Mouse (Mus musculus): ENCODE measurements at regions not wholly inside any gene's neighbourhood (a gene's known extent, or its start where the extent isn't known, plus 50 kb on each side); places are given as distances from the start of the nearest gene placed in this dataset.

DNA sequence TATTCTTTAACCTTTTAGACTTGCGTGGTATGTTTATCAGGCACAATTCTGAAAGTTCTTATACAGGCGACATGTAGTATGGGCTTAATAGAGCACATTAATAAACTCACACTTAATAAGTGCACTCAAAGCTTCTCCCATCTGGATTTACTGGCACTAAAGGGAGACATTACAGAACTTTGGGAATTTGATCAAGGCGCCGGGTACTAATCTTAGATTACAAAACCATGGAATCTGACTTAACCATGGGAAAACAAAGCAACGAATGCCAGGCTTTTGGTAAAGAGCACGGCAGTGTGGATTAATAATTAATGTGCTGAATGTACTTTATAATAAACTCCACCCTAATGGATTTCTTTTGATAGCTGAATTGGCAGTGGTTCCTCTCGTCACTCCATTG is 196.5 kb upstream of the Pkn2 start:
- TF ChIP-seq HCFC1 (IDR thresholded peaks at IDR 0.05; ENCODE audit: borderline replicate concordance, insufficient read depth, low read length) (no peak), MAFK (IDR thresholded peaks at IDR 0.05; ENCODE audit: insufficient read depth, low read depth, low read length) (no peak)
